Mouse (Mus musculus) midbrain, embryonic 14.5 days (tissue): ENCODE measurements around the gene Car12. TPM values are rescaled to one million over a fixed set of nuclear protein-coding genes. Genes with fewer than 3 reads are reported as not detected.

Source experiments
- ATAC-seq: fragments of 200-750 bp; cut with Nextera tagmentation; 2 replicates; pipeline ENCODE4 v1.8.0; 2017; ENCODE audit warnings: moderate number of reproducible peaks, moderate library complexity; ENCODE audit not compliant: low FRiP score, low TSS enrichment
- DNase-seq: peaks from one replicate; pipeline ENCODE4 v3.0.0-alpha.2; 2015
- H3K27ac ChIP-seq: fragments of 300-500 bp; sonication (generic); replicated peaks from 2 replicates; pipeline ENCODE4 v1.5.1; 2014; ENCODE audit warnings: mild to moderate bottlenecking, low read depth, low read length, moderate library complexity
- H3K27me3 ChIP-seq: fragments of 300-500 bp; sonication (generic); 2 replicates; pipeline ENCODE4 v1.6.1; 2014; ENCODE audit warnings: low read length, control low read depth, mixed read lengths; ENCODE audit not compliant: control insufficient read depth, insufficient read depth
- H3K36me3 ChIP-seq: fragments of 300-500 bp; sonication (generic); 2 replicates; pipeline ENCODE4 v1.6.1; 2014; ENCODE audit warnings: low read length, control low read depth; ENCODE audit not compliant: control insufficient read depth, insufficient read depth
- H3K4me1 ChIP-seq: fragments of 300-500 bp; sonication (generic); 2 replicates; pipeline ENCODE4 v1.6.1; 2014; ENCODE audit warnings: mild to moderate bottlenecking, antibody characterized with exemption, low read length, control low read depth; ENCODE audit not compliant: control insufficient read depth, insufficient read depth
- H3K4me2 ChIP-seq: fragments of 300-500 bp; sonication (generic); 2 replicates; pipeline ENCODE4 v1.6.1; 2014; ENCODE audit warnings: mild to moderate bottlenecking, low read length, moderate library complexity
- H3K4me3 ChIP-seq: fragments of 300-500 bp; sonication (generic); replicated peaks from 2 replicates; pipeline ENCODE4 v1.5.1; 2014; ENCODE audit warnings: low read depth, low read length
- H3K9ac ChIP-seq: fragments of 300-500 bp; sonication (generic); replicated peaks from 2 replicates; pipeline ENCODE4 v1.6.1; 2014; ENCODE audit warnings: mild to moderate bottlenecking, low read length, moderate library complexity
- H3K9me3 ChIP-seq: fragments of 300-500 bp; sonication (generic); 2 replicates; pipeline ENCODE4 v1.6.1; 2016; ENCODE audit warnings: low read length, control low read depth, mixed read lengths; ENCODE audit not compliant: control insufficient read depth
- WGBS: fragments of 180-500 bp; shearing (Covaris S2); extraction: QIAGEN DNeasy Blood & Tissue Kit; methylation state at CpG from one replicate; pipeline ENCODE4 v1.1.7; 2014; 5-methylcytosine and 5-hydroxymethylcytosine counted together
- polyA plus RNA-seq: library from polyadenylated mRNA; unstranded; fragments of >200 nt; fragmentation: Nextera tagmentation; extraction: Ambion mirVana; gene quantifications from 2 replicates; pipeline ENCODE4 v1.2.1, GENCODE M21; 2014

The Car12 gene
- polyA plus RNA-seq, 1 experiment from 2014 or later = 0.62 TPM

- H3K4me1 ChIP-seq = no peaks in the 10 kb centered on the region
- no peaks in the 10 kb centered on the region for H3K36me3 ChIP-seq
- H3K4me2 ChIP-seq = no peak overlapping the region
- no peaks in the 10 kb centered on the region for H3K27me3 ChIP-seq
- no peak overlapping the region for H3K4me3 ChIP-seq
- no peak overlapping the region for H3K27ac ChIP-seq
- H3K9ac ChIP-seq = no peak overlapping the region
- DNase-seq (no peak), ATAC-seq (no peak)
- WGBS = 91% methylated on average over 8 of the region's 8 CpGs
- H3K9me3 ChIP-seq = no peaks in the 10 kb centered on the region
Measured at GRCm38 (mm10) chr9:66720686-66721450, 7.4 kb downstream of the Car12 start.

GRCm38 (mm10) chr9:66722187-66722868, 8.8 kb downstream of the Car12 start:
- Histone ChIP-seq H3K4me3 (no peak overlapping the region), H3K4me2 (no peak overlapping the region), H3K4me1 (no peaks in the 10 kb centered on the region), H3K36me3 (no peaks in the 10 kb centered on the region), H3K27ac (no peak overlapping the region; the same call in 1 of the 2 replicates), H3K9ac (no peak overlapping the region), H3K27me3 (no peaks in the 10 kb centered on the region), H3K9me3 (no peaks in the 10 kb centered on the region)
- WGBS = 80% methylated on average over 5 of the region's 5 CpGs
- ATAC-seq (no peak), DNase-seq (no peak)

- Histone ChIP-seq H3K9me3 (no peaks in the 10 kb centered on the region), H3K4me2 (no peak overlapping the region), H3K27ac (no peak overlapping the region), H3K9ac (no peak overlapping the region), H3K4me1 (no peaks in the 10 kb centered on the region), H3K36me3 (no peaks in the 10 kb centered on the region), H3K4me3 (no peak overlapping the region), H3K27me3 (no peaks in the 10 kb centered on the region)
- ATAC-seq (no peak), DNase-seq (no peak)
- 72% methylated on average over 5 of the region's 5 CpGs for WGBS
Measured at GRCm38 (mm10) chr9:66722869-66723272, 9.4 kb downstream of the Car12 start.

- H3K9ac ChIP-seq = no peak overlapping the region
- H3K27me3 ChIP-seq = no peaks in the 10 kb centered on the region
- H3K9me3 ChIP-seq = no peaks in the 10 kb centered on the region
- H3K27ac ChIP-seq = no peak overlapping the region
- DNase-seq = no peak
- 90% methylated on average over 3 of the region's 3 CpGs for WGBS
- no peak overlapping the region for H3K4me3 ChIP-seq
- no peak overlapping the region for H3K4me2 ChIP-seq
- ATAC-seq = no peak
- no peaks in the 10 kb centered on the region for H3K36me3 ChIP-seq
- no peaks in the 10 kb centered on the region for H3K4me1 ChIP-seq
Measured at GRCm38 (mm10) chr9:66725591-66725990, 12.1 kb downstream of the Car12 start.

- H3K4me3 ChIP-seq = no peak overlapping the region
- H3K9me3 ChIP-seq = no peaks in the 10 kb centered on the region
- no peak overlapping the region for H3K9ac ChIP-seq
- 74% methylated on average over 7 of the region's 7 CpGs for WGBS
- no peak overlapping the region for H3K4me2 ChIP-seq
- no peaks in the 10 kb centered on the region for H3K36me3 ChIP-seq
- no peak overlapping the region for H3K27ac ChIP-seq
- DNase-seq = no peak
- H3K27me3 ChIP-seq = no peaks in the 10 kb centered on the region
- H3K4me1 ChIP-seq = no peaks in the 10 kb centered on the region
- no peak for ATAC-seq
Measured at GRCm38 (mm10) chr9:66727333-66727732, 13.8 kb downstream of the Car12 start.

- no peaks in the 10 kb centered on the region for H3K9me3 ChIP-seq
- no peak overlapping the region for H3K27ac ChIP-seq
- H3K27me3 ChIP-seq = no peaks in the 10 kb centered on the region
- no peak overlapping the region for H3K4me3 ChIP-seq
- WGBS = 59% methylated on average over 3 of the region's 3 CpGs
- no peak overlapping the region for H3K9ac ChIP-seq
- no peaks in the 10 kb centered on the region for H3K4me1 ChIP-seq
- H3K36me3 ChIP-seq = no peaks in the 10 kb centered on the region
- DNase-seq (peak; percentile 8), ATAC-seq (no peak)
- no peak overlapping the region for H3K4me2 ChIP-seq
Measured at GRCm38 (mm10) chr9:66730556-66730955, 17.1 kb downstream of the Car12 start.

- DNase-seq (no peak), ATAC-seq (no peak)
- H3K27me3 ChIP-seq = no peaks in the 10 kb centered on the region
- H3K4me2 ChIP-seq = no peak overlapping the region
- no peaks in the 10 kb centered on the region for H3K4me1 ChIP-seq
- H3K27ac ChIP-seq = no peak overlapping the region
- H3K9me3 ChIP-seq = no peaks in the 10 kb centered on the region
- no peaks in the 10 kb centered on the region for H3K36me3 ChIP-seq
- no peak overlapping the region for H3K9ac ChIP-seq
- WGBS = 83% methylated on average over 7 of the region's 7 CpGs
- H3K4me3 ChIP-seq = no peak overlapping the region
Measured at GRCm38 (mm10) chr9:66731284-66731683, 17.8 kb downstream of the Car12 start.

- no peaks in the 10 kb centered on the region for H3K27me3 ChIP-seq
- peak; percentile 24 for DNase-seq
- no peaks in the 10 kb centered on the region for H3K9me3 ChIP-seq
- 0 out of 2 replicates have a peak overlapping the region, but pooled peaks have one; percentile 6 for H3K9ac ChIP-seq
- no peak overlapping the region for H3K27ac ChIP-seq
- ATAC-seq = no peak
- no peaks in the 10 kb centered on the region for H3K36me3 ChIP-seq
- 48% methylated on average over 15 of the region's 15 CpGs for WGBS
- no peak overlapping the region for H3K4me3 ChIP-seq
- H3K4me1 ChIP-seq = no peaks in the 10 kb centered on the region
- no peak overlapping the region for H3K4me2 ChIP-seq
Measured at GRCm38 (mm10) chr9:66732791-66733691, 19.6 kb downstream of the Car12 start.
